Mouse (Mus musculus) urinary bladder, postnatal 25 days (tissue): ENCODE data around the gene Ttc26.

Experiments used
- DNase-seq: peaks from one replicate; pipeline ENCODE4 v3.0.0; 2022; ENCODE audit warnings: low spot score

Gene Ttc26

DNA sequence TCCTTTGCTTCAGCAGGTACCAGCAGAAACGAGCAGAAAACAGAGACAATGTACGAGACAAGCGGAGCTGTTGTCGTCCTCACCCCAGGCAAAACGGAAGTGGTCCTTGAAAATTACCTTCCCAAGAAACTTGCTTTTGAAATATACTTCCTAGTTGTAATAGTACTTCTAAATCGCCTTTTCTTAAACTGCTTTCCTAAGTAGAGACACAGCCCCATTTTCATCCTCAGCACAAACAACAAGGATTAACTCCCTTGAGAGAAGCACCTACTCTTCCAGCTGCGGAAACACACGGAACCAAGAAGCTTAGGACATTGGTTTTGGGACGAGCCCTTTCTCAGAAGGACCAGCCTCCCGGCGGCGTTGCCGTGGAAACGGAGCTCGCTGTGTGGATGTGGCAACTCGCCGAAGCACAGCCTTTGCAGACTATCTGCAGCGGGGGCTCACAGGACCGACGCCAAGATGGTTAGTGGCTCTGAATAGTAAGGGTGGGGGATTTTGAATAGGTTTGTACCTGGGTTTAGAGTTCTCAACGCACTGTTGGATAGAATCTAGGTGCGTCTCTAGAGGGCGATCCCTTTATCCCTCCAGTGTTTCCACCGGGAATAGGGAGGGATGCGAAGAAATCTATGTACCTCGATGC, at the start of gene Ttc26:
Ttc26 (plus strand) TSS at position 341 of the 643 bp plus-strand sequence.
- DNase-seq = peak; percentile 83

DNA sequence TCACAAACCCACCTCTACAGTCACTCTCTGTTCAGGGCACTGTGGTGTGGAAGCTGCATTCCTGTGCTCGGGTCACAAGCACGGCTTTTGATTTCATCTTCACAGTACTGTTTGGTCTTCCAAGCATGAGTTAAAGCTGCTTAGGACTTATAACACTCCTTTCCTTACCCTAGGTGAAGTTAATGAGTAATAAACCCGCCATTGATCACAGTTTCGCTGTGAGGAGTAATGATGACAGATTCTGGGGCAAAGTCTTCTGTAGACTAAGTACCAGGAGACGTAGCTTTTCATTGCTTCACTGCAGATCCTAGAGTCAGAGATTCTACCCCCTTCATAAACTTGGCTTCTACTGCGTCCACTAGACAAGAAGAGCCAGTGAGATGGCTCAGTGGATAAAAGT, 46.0 kb upstream of the Ttc26 start:
- DNase-seq = no peak

DNA sequence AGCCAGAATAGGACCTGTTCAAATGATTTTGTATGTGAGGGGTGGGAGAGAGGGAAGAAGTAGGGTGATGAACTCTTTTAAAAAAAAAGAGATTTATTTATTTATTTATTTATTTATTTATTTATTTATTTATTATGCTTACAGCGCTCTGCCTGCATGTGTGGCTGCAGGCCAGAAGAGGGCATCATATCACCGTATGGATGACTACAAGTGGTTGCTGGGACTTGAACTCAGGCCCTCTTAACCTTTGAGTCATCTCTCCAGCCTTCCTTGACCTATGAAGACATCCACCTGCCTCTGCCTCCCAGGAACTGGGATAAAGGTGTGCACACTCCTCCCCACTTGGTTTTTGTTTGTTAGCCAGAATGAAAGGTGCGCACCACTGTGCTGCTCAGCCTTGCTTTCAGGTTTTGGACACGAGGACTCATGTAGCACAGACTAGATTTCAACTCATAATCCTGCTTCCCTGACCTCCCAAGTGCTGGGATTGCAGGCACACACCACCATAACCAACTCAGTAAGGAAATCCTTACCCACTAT, 44.0 kb upstream of the Ttc26 start:
- no peak for DNase-seq

DNA sequence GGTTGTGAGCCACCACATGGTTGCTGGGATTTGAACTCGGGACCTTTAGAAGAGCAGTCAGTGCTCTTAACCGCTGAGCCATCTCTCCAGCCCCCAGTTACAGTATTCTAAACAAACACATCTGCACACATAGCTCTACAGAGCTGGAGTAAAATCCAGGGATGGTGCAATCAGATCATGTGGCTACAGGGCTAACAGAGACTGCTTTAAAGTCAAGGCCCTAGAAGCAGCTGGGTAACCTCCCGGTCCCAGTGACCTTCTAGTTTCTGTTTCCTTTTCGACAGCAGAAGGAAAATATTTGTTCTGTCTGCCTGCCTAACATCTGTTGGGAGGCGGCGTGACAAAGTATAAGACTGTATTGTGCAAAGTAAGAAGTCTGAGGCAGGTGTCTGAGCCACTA, 43.3 kb upstream of the Ttc26 start:
- no peak for DNase-seq

DNA sequence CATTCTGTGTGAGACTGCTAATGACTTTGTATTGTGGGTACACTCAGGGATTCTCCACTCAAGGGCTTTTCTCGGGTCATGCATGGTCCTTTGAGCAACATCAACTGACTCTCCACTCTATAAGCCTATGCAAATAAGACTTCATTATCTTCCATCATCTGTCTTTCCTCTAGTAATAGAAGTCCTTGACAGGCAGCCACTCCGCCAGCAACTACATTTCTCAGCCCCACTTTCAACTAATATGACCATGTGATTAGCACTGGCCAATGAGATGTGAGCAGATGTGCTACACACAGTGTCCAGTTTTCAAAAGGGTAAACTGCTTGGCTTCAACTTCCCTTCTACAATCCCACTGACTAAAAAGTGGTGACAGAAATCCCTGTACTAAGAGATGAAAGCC, 42.2 kb upstream of the Ttc26 start:
- DNase-seq = no peak

DNA sequence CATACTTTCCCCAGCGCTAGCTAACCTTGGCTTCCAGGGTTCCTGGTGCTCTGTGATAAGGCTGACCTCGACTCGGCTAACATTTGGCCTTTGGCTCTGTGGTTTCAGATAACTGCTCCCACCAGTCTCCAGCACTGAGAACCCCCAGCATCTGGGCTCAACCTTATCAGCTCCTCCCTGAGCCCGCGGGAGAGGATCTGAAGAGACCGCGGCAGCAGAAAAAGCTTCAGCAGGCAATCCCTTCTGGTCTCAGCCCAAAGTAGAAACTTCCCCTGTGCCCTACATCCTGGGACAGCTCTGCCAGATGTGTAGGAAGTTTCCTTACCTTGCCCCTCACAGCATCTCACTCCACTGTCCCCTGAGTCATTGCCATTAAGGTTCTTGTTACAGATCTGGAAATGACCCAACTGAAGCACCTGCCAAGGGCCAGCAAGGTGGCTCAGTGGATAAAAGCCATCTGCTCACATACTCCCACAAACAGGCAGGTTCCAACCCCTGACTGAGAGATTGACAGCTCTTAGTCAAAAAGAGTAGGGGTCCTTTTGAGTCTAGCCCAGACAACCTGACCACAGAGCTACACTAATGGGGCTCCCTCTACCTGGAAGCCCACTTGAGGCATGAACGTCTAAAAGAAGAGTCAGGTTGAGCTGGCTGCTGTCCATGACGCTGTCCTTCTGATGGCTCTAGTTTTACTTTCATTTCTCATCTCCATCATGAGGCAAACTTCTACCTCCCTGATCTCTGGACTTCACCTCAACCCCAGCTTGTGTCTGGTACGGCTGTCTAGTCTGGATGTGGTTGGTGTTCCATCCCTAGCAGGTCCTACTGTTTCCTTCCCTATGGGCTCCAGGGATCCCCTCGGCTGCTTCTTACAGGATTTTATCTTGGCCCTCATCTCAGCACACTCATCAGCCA, 39.3 kb upstream of the Ttc26 start:
- no peak for DNase-seq

DNA sequence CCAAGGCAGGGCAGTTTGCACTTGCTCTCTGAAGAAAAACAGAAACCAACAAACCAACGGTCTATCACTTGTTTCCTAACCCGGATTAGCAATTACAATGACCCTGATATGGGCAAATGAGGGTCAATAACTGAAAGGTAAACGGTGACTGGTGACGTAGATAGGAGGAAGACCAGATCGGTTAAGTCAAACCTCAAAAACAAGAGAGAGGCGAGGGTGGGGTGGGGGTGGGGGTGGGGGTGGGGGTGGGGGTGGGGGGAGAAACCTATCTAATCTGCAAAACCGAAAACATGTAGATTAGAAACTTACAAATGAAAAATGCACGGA, 38.6 kb upstream of the Ttc26 start:
- no peak for DNase-seq

DNA sequence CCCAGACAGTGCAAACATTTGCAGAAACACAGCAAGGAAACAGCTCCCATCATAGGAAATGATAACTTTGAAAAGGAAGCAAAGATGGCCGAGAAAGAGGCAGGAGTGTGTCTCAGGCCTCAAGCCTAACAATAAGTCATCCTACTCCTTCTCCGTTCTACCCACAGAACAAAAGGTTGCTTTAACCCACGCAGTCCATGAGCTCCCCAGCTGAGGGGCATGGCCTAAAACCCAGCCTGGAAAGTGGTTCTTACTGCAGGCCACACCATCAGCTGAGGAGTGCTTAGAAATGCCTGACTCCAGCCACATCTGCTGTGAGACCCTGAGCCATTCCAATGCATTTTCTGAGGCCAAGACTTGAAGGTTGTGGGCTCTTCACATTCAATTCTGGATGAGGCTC, 37.7 kb upstream of the Ttc26 start:
- no peak for DNase-seq

DNA sequence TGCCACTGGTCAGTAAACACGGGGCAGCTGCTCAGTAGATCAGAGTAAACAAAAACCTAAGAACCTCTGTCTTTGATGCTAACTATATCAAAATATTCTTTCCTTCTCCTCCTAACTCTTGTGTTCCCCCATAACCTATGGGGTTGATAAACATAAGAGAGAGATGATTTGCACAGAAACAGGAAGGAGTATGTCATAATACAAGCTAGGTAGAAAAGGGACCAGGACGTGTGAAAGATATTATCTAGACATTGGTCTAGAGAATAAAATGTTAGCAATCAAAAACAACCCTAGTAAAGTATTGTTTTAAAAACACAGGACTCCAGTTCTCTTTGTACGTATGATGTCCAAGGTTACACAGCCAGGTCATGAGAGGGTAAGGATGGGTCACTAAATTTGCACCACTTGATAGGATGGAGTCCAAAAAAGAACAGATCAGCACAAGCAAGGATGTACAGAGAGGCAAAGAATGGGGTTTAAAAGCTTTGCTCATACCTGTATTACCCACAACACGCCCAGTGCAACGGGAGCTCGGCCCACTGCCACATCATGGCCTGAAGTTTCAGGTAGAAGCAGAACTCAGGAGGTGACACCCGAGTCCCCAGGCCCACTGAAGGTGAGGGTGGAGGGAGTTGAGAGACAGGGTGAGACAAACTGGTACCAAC, 37.1 kb upstream of the Ttc26 start:
- DNase-seq = no peak

DNA sequence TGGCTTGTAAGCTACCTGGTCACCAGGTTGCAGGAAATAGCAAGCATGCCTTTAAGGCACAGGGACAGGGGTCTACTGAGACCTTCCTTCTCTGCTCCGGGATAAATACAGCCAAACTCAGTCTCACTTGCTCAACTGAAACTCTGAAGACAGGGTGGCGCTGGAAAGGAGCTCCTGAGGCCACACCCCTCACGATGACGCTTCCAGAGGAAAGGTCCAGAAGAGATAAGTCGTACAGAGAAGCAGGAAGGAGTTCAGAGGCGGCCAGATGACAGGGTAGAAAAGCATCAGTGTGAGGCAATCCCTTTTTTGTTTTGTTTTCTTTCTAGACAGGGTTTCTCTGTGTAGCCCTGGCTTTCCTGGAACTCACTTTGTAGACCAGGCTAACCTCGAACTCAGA, 35.5 kb upstream of the Ttc26 start:
- peak; percentile 59 for DNase-seq

DNA sequence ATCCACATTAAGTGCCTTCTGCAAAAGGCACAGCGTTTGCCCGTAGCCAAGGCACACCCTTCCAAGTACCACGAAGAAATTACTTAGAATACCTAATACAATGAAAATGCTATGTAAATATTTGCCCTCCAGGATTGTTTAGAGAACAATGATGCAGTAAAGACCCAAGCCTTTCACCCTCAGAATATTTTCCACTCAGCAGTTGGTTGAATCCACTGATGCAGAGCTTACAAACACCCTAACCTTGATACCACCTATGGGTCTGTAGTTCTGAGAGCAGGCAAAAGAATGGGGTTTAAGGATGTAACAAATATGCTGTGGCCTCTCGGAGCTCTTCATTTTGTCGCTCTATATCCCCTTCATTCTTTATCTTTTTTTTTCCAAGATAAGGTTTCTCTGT, 33.4 kb upstream of the Ttc26 start:
- DNase-seq = no peak

DNA sequence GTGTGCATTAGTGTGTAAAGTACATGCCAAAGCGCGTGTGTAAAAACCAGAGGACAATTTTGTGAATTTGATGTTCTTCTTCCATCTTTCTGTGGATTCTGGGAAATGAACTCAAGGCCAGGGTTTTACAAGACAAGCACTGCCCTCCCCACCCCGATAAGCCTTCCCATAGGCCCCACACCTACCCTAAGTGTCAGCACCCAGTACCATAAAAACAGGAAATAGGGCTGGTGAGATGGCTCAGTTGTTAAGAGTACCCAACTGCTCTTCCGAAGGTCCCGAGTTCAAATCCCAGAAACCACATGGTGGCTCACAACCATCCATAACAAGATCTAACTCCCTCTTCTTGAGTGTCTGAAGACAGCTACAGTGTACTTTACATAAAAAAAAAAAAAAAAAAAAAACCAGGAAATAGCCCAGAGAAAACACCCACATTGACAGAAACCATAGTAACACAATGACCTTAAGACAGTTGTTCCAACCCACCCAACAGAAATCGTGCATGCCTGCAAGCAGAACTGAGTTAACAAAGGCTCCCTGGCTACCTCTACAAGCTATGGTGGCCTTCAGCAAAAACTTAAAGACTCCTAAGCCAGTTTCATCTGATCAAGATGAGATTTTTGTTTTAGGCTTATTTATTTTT, 32.3 kb upstream of the Ttc26 start:
- no peak for DNase-seq

DNA sequence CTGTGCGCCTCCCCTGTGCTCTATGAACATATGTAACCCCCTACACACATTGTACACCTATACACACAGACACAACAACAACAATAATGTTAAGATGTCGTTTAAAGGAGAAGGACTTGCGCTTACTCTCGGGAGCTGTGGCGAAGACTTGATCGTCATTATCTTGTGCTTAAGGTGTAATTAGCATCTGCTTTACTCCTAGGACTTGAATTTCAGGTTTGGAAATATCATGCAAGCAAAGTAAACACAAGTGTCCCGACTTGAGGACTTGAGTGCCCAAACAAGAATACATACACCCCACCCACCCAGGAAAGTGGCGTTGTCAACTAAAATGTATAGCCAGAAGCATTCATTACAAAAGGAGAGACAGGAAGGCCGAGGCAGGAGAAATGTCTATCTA, 31.5 kb upstream of the Ttc26 start:
- DNase-seq = no peak

DNA sequence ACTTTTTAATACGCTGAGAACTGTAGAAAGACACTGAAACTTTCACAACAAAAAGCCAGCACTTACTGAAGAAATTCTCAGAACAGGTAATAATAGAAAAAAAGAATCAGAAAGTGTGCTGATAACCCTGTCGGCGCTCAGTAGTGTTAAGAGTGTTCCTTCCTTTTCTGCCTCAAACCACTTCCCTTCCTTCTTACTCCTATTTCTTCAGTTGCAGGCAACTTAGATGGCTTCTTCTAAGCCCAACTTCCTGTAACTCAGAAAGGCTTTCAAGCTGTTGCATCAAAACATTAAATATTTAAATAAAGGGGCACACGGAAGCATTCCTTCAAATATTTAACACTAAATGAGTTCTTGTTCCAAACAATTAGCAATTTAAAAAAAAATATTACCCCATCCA, 29.3 kb upstream of the Ttc26 start:
- no peak for DNase-seq

DNA sequence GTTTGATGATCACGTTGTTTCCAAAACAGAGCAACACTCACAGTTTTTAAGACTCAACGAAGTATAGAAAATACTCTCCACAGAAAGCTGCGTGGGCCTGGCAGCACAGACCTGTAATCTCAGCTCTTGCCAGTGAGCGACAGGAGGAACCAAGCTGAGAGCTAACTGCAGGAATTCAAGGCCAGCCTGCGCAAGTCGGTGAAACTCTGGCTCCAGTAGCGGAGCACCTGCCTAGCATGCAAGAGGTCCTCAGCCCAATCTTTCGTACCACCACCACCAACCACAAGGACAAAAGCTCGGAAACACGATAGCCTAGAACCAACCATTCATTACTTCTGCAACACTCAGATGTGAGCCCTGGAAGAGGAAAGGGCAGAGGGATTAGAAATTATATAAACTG, 28.8 kb upstream of the Ttc26 start:
- no peak for DNase-seq

DNA sequence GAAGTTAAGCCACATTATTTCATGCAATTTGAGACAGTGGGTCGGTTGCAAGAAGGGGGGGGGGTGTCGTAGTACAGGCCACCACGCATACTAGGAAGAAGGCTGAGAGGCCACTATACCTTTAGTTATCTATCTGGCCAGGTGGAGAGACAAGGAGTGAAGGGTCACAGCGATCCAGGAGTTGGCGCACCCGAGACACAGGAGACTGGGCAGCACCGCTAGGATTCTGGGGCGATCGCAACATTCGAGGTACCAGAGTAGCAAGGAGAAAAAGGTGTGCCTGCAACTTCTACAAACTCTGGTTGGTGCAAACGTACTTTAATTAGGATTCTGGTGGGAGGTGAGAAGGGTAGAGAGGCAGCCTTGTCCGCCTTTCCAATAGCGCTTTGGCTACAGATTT, 28.1 kb upstream of the Ttc26 start:
- DNase-seq = no peak

DNA sequence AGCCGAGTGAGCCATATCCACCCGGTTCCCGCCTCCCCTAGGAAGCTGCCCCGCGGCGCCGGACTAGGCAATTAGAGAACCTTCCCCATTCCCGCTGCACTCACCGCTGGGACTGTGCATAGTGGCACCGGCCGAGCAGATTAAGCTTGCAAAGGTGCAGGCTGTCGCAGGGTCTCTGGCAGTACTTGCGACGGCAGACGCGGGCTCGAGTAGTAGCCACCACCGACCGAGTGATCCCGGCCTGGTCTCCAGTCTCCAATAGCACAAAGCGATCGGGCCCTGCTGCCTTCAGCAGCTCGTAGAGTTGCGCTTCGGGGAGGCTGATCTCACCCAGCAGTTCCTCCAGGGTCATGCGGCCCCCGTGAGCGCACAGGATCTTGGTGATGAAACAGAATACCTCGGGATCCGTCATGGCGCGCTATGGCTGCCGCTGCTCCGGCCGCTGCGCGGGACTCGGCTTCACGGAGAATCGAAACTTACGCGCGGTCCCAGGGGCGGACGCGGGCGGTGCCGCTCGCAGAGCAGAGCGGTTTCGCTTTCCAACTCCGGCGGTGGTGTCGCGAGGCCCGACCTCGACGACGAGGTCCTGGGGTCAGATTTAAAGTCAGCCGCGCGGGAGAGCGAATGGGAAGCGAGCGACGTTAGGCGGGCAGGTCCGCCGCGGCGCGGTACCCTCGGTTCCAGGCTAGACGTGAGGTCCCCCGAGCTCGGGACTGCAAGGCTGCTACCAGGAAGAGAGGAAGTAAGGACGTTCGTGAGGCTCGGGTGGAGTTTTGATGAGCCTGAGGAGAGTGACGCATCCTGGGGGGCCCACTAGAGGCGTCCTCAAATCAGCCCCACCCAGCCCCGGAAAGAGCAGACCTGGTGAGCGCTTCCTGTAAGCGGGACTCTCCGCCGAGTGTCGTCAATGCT, 27.2 kb upstream of the Ttc26 start, which contains the start of gene Zc3hav1:
Zc3hav1 (minus strand) TSS at position 793 of the 912 bp plus-strand sequence.
- DNase-seq = peak; percentile 74

DNA sequence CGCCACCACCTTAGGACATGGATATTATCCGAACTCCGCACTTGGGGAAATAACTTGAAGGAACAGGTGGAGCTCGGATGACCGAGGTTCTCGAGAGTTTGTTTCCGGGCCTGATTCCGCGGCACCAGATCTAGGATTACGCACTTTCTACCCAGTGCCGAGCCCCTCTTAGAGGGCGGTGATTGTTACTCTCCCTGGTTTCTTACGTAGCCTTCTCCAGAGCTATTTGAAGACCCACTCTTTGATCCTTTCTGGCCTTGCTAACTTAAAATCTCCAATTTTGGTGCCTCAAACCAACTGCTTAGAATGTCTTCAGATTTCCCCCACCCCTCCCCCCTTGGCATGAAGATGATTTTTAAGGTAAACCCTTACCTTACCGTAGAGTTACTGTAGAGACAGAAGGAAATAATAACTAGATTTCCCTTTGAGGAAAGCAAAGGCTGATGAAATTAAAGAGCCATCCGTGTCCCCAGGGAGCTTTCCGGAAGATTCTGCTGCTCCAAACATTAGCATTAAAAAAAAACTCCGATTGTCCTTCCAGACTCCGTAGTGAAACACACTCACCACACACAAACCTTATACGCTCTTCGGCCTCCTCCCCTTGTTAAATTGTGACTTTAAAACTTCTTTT, 26.4 kb upstream of the Ttc26 start:
- DNase-seq = no peak

DNA sequence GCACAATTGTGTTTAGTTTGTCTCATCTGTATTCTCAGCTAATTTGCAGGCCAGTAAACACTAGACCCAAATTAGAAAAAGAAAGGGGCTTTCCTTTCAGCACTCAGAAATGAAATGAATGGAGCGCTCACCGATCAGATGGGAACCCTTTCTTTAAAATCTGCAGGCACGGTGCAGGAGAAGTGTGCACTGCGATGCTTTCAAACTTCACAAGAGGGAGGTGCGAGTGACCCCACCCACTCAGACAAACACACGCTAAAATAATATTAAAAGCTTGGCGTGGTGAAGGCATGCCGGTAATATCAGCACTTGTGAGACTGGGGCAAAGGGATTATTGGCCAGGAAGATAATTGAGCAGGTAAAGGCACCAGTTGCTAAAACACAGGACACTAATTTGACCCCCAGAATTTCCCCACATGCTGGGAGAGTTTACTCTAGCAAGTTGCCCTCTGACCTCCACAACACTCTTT, 25.9 kb upstream of the Ttc26 start:
- DNase-seq = no peak

DNA sequence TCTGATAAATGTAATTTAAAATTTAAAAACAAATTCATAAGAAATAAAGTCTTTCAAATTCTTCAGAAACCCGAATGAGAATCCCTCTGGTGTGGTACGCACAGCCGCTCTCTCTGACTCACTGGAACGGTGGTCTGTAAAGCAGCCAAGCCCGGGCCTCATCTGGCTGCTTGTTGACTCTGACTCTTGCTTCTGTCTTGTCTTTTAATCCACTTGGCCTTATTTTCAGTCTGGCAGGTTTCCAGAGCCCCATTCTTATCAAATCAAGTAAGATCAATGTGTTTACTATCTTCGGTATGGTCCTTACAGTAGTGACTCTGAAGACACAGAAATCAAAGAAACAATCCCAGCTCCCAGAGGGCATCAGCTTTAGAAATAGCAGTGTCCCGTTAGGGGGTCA, 25.4 kb upstream of the Ttc26 start:
- DNase-seq = peak; percentile 32
